Mouse (Mus musculus) cortical plate, adult 2 months (tissue): ENCODE measurements at regions not wholly inside any gene's neighbourhood (a gene's known extent, or its start where the extent isn't known, plus 50 kb on each side); places are given as distances from the start of the nearest gene placed in this dataset.

ENCODE experiments used
- H3K27ac ChIP-seq: fragments of 200-500 bp; 2 replicates; pipeline ENCODE4 v1.5.1; 2012; ENCODE audit warnings: low read length, control low read depth, inconsistent platforms; ENCODE audit not compliant: insufficient read depth
- H3K4me1 ChIP-seq: fragments of 200-500 bp; 2 replicates; pipeline ENCODE4 v1.6.1; 2011; ENCODE audit warnings: low read length; ENCODE audit not compliant: control insufficient read depth, insufficient read depth
- H3K4me3 ChIP-seq: fragments of 200-500 bp; 2 replicates; pipeline ENCODE4 v1.5.1; 2011; ENCODE audit warnings: mild to moderate bottlenecking, low read length, control low read depth; ENCODE audit not compliant: insufficient read depth
- CTCF ChIP-seq: fragments of 200-500 bp; IDR thresholded peaks from 2 replicates; pipeline ENCODE4 v1.5.1; 2011; ENCODE audit warnings: mild to moderate bottlenecking, control low read depth, low read length; ENCODE audit not compliant: insufficient read depth; ENCODE audit errors: extremely low read depth
- POLR2A ChIP-seq: fragments of 200-500 bp; IDR thresholded peaks from 2 replicates; pipeline ENCODE4 v1.6.1; 2011; ENCODE audit warnings: mild to moderate bottlenecking, low read length, control low read depth; ENCODE audit not compliant: insufficient read depth; ENCODE audit errors: extremely low read depth

DNA sequence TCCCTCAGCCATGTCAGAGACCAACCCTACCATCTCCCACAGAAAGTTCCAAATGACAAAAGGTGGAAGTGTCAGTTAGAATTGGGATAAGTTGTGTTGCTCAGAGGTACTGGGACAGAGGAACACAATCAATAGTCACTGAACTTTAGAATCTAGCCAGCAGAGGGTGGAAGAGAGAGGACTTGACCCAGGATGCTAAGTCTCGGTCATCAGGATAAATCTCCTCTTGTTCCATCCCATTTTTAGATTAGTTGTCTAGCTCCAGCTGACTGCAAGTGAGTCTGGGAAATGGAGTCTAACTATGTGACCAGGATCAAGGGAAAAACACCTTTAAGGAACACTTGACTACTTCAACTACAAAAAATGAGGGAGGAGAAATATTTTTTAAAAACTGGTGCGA lies 91.5 kb downstream of the Fam84b start:
- TF ChIP-seq CTCF (peak; percentile 17; the same call in 1 of the 2 replicates), POLR2A (no peak)
- H3K27ac ChIP-seq = no peak overlapping the region

DNA sequence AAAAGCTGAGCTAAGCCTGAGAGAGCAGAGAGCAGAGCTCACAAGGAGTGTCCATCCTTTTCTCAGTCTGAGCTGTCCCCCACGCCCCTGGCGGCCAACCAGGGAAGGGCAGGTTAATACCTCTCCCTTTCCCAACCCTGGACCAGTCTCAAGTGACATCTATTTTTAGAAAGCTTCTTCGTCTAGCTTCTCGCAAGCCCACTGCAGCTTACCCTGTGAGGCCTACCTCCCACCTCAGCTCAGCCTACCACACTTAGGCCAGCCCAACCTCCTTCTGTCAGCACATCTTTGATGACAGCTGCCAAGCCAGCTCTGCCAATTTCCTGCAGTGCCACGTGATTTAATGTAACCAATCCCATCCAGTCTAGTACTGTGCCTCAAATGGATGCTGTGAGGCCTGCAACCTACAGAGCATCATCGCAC lies 93.6 kb downstream of the Fam84b start:
- Histone ChIP-seq H3K4me3 (no peak overlapping the region), H3K4me1 (no peaks in the 10 kb centered on the region), H3K27ac (no peak overlapping the region)
- TF ChIP-seq CTCF = peak; percentile 34; the same call in 1 of the 2 replicates
- TF ChIP-seq POLR2A = no peak

More for the DNA sequence above, 91.5 kb downstream of the Fam84b start:
- Histone ChIP-seq H3K4me3 (no peak overlapping the region), H3K4me1 (no peaks in the 10 kb centered on the region)

DNA sequence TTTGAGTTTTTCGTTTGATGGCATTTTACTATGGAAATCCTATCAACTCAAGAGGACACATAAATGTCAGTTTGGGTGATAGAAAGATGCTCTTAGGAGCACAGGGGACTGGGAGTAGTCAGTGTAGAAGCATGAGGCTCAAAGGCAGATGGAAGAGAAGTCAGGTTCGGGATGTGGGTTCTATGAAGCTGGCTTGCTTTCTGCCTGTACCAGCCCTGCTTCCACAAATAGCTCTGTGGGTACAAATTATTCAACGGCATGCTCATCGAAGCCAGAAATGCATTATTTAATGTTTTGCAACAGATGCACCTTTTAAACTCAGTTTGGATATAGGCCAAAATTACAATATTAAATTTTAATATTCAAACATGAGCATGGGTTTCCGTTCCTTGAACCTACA lies 99.3 kb downstream of the Fam84b start:
- no peaks in the 10 kb centered on the region for H3K4me1 ChIP-seq
- TF ChIP-seq CTCF (no peak), POLR2A (no peak)
- H3K27ac ChIP-seq = no peak overlapping the region
- no peak overlapping the region for H3K4me3 ChIP-seq

DNA sequence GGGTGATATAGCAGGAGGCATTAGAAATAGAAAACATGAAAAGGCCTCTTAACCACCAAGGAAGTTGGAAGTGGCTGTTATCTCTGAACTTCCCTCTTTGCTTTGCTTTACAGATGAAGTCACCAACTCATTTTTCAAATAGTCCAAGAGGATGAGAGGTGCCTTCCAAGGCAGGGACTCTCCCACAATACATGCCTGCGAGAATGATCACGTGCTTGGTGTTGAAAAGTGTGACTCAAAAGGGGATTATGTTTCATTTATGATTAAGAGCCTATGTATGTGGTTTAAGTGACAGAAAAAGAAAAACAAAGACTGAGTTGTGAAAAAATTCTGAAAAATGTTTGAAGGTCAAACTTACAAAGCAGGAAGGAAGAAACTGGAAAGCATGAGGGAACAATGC lies 114.0 kb downstream of the Fam84b start:
- H3K27ac ChIP-seq = no peak overlapping the region
- TF ChIP-seq CTCF (no peak), POLR2A (no peak)
- no peaks in the 10 kb centered on the region for H3K4me1 ChIP-seq
- H3K4me3 ChIP-seq = no peak overlapping the region

DNA sequence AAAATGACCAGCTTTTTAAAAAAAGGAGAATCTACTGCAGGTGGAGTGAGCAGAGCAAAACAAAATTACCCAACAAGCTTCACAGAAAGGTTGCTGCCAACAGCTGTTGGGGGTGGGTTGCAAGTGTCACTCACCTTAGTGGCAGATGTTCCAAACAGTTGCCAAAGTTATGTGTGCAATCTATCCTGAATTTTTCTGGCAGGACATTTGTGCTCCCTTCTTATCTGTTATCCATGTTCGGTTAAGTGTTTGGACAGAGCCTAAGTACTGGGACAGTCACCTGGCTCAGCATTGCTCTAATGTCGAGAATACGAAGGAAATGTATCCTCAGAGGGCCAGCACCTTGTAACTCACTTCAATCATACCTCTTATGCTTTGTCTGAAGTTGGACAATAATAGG lies 115.3 kb downstream of the Fam84b start:
- Histone ChIP-seq H3K4me1 (no peaks in the 10 kb centered on the region), H3K27ac (no peak overlapping the region), H3K4me3 (no peak overlapping the region)
- TF ChIP-seq CTCF (no peak), POLR2A (no peak)

DNA sequence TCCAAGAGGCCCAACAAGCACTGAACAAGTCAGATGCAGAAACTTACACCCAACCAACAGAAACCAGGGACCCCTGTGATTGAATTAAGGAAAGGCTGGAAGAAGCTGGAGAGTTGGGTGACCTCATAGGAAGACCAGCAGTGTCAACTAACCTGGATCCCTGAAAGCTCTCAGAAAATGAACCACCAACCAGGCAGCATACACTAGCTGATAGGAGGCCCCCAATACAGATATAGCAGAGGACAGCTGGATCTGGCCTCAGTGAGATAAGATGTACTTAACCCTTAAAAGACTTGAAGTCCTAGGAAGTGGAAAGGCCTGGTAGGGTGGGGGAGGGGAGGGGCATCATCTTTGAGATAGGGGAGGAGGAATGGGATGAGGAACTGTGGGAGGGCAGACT lies 121.2 kb downstream of the Fam84b start:
- Histone ChIP-seq H3K27ac (no peak overlapping the region), H3K4me1 (no peaks in the 10 kb centered on the region), H3K4me3 (no peak overlapping the region)
- TF ChIP-seq CTCF = no peak
- TF ChIP-seq POLR2A = no peak

DNA sequence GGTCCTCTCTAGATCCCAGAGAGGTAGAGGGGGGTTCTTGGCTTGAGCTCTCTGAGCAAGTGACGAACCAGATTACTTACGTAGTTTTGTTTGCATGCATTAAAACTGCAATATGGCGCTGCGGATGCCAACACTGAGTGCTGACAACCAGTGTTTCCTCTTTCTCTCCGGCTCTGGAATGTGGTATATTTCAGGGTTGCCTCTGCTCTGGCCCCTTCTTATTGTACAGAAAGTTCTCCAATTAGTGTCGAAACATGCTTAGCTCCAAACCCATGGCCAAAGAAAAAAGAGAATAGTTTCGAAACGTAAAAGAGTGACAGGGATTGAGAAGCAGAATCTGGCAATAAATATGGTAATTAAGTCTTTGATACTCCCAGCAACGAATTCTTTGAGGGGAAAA lies 124.8 kb downstream of the Fam84b start:
- Histone ChIP-seq H3K4me1 (no peaks in the 10 kb centered on the region), H3K27ac (no peak overlapping the region), H3K4me3 (no peak overlapping the region)
- TF ChIP-seq CTCF = no peak
- no peak for TF ChIP-seq POLR2A

DNA sequence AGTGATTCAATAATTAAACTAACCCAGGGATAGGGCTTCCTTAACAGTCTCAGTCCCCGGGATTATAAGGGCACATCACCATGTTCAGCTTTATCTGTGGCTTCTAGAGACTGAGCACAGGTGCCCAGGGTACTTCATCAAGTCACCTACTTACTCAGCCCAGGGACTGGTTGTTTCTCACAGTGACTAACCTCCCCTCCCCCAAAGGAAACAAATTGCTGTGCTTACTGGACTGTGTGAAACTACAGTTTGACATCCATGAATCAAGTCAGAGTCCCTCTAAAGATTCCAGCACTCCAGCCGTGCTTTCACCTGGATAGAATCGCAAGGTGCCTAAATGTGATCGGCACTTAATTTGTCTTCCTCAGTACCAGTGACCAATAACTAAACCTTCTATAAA lies 125.2 kb downstream of the Fam84b start:
- Histone ChIP-seq H3K27ac (no peak overlapping the region), H3K4me1 (no peaks in the 10 kb centered on the region), H3K4me3 (no peak overlapping the region)
- TF ChIP-seq CTCF = no peak
- no peak for TF ChIP-seq POLR2A

DNA sequence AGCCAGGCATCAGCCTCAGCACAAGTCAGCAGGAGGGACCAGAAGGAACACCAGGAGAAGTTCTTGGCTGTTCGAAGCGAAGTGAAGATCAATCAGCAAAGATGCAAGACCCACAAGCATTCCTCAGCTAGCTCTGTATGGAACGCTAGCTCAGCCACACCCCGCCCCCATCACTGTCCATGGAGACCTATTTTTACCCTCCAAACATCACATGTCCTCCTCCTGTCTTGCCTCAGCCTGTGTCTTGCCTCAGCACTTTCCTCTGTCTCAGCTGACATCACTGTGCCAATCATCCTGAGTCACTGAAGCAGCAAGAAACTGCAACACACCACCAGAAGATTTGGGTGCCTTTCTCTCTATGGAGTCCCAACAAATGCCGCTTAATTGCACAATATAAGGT lies 134.2 kb downstream of the Fam84b start:
- TF ChIP-seq POLR2A (no peak), CTCF (no peak)
- Histone ChIP-seq H3K4me3 (no peak overlapping the region), H3K27ac (no peak overlapping the region), H3K4me1 (no peaks in the 10 kb centered on the region)

DNA sequence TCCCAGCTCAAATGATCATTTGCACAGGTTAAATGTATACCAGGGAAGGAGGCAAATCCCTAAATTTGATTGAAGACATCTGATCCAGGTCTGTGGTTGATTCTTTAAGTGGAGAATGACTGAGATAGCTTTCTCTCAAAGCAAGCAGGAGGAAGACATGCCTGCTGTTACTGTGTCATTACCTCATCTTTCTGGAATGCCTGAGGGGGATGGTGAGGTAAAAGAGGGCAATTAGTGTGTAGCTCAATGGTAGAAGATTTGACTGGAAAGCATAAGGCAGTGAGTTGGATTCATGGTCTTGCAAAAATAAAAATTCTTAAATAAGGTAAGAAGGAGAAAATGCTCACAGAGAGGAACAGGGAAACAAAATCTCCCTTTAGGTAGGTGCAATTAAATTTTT lies 144.9 kb downstream of the Fam84b start:
- no peak for TF ChIP-seq CTCF
- TF ChIP-seq POLR2A = no peak
- Histone ChIP-seq H3K27ac (no peak overlapping the region), H3K4me3 (no peak overlapping the region), H3K4me1 (no peaks in the 10 kb centered on the region)

DNA sequence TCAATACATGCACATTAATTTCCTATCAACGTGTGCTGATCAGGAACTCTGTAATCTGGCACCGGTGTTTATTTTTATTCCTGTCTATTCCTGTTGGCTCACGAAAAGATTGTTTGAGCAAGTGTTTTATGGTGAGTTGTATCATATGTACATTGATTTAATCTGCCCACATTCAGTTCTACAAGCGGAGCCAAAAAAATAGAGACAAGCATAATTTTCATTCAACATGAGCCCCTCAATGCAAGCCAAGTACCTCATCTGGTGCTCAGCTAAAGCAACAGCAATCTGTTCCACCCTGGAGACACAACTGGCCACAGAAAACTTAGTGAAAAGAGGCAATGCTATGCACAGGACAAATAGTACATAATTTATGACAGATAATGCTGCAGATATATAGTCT lies 147.6 kb downstream of the Fam84b start:
- TF ChIP-seq POLR2A (no peak), CTCF (0 out of 2 replicates have a peak, but pooled peaks have one; percentile 5)
- no peaks in the 10 kb centered on the region for H3K4me1 ChIP-seq
- H3K4me3 ChIP-seq = no peak overlapping the region
- H3K27ac ChIP-seq = no peak overlapping the region
